Mouse (Mus musculus) mouse embryonic stem cell (cell line): ENCODE measurements around the gene Fbrsl1.

Experiments
- in situ Hi-C, 2 experiments: fragments of 300-500 bp; cut with MboI; formaldehyde crosslinking; loops; 1 replicate in 1 of 2; 3 replicates in 1 of 2; pipeline ENCODE4 v1.14.3; 2019 to 2020; ENCODE audit warnings: low sequenced_read_pairs in 2 of 2, low pct_unique_long_range_greater_than_20kb in 1 of 2, mixed read lengths in 1 of 2; ENCODE audit not compliant: unreplicated experiment in 1 of 2

The Fbrsl1 gene

DNA sequence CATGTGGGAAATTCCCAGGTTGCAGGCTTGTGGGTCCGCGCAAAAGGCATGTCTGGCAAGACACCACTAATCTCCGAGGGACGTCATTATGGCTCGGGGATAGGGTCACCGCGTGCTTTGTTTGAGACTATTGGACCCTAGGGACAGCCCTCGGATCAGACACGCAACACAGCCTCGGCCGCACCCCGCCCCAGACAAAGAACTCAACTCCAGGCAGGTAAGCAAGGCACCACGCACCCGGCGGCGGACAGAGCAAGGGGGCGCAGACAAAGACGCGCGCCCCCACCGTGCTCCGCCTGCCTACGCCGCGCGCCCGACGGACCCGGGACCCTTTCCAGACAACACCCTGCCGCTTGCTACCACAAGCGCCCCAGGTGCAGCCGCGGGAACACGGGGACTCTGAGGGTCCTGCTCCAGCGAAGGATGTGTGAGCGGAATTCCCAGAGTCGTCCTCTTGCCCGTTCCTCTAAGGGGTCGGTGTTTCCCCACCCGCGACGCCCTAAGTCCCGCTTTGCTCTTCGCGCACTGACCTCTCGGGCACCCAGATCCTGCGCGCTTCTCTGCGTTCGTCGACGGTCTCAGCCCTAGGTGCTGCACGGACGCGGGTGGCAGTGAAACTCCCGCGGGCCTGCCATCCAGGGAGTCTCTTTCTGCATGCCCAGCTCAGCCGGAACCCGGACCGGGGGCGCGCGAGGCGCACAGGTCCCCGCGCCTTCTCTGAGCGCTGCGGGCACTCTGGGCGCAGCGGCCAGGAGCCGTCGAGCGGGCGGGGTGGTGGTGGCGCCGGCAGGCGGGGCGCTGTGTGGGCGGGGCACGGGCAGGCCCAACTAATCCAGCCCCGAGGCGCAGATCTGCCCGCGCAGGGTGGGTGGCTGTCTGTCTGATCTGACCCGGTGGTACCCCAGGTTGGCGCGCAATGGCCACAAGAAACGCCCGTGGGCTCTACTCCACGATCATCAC is 61.7 kb downstream of the Fbrsl1 start:
- in situ Hi-C loops: no loop called here

DNA sequence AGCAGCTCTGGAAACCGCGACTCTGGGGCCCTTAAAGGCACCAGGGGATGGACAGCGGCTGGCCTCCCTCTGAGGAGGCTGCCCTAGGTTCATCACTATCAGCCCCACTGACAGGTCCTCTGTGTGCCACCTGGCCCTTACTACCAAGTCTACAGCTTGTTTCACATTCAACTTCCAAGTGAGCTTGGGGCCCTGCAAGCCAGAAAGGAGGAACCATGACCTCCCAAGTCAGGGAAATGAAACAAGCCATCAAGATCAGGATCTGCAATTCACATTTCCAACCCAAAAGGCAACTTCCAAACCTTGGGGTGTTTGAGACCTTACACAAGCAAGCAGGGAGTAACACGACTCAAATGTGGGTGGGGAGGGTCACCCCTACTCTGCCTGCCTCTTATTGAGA is 63.0 kb downstream of the Fbrsl1 start:
- in situ Hi-C loops: no loop called here

DNA sequence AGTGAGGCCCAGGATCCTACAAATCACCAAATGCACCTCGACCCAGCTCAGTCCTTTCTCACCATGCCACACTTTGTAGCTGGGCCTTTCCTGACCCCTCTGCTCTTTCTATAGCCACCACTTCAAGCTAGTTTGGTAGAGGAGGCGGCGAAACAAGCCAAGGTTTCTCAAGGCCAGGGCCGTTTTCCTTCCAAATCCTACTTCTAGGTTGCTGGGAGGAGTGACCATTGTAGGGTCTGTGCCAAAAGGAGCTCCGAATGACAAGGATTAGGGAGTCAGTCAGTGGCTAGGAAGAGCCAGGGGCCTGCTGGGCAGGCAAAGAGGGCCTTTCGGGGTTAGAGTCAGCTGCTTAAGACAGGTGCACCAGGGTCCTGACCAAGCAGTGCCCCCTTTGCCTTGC is 63.8 kb downstream of the Fbrsl1 start:
- in situ Hi-C loops: no loop called here

DNA sequence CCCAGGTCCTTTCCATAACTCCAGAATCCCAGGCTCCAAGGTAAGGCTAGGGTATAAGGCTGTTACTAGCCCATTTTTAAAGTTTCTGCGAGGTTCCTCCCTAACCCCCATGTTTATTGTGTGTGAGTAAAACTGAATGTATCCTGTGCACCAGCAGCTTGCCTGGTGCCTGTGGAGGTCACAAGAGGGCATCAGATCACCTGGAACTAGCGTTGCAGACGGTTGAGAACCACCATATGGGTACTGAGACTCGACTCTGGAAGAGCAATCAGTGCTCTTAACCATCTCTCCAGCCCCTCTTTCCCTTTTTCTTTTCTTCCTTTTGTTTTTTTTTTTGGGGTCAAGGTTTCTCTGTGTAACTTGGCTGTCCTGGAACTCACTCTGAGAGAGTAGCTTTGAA is 68.5 kb downstream of the Fbrsl1 start:
- in situ Hi-C loops: no loop called here

DNA sequence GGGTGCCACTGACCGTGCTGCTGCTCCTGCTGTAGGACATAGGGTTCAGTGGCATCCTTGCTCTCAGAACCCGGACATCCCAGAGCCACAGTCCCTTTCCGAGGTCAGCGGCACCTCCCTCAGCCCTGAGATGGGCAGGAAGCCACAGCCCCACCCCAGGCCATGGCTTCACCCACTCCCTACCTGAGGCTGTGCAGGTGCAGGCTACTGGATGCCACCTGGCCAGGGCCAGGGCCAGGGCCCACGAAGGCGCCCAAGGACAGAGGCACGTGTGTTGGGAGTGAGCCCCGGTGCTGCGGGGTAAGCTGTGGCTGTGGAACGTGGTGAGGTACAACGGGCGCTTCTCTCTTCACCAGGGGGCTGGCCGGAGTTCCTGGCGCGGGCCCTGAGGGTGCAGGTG is 69.2 kb downstream of the Fbrsl1 start:
- in situ Hi-C loops: no loop called here

- in situ Hi-C loops: no loop called here
These were observed 70.1 kb downstream of the Fbrsl1 start for GRCm38 (mm10) chr5:110378181-110378583.

DNA sequence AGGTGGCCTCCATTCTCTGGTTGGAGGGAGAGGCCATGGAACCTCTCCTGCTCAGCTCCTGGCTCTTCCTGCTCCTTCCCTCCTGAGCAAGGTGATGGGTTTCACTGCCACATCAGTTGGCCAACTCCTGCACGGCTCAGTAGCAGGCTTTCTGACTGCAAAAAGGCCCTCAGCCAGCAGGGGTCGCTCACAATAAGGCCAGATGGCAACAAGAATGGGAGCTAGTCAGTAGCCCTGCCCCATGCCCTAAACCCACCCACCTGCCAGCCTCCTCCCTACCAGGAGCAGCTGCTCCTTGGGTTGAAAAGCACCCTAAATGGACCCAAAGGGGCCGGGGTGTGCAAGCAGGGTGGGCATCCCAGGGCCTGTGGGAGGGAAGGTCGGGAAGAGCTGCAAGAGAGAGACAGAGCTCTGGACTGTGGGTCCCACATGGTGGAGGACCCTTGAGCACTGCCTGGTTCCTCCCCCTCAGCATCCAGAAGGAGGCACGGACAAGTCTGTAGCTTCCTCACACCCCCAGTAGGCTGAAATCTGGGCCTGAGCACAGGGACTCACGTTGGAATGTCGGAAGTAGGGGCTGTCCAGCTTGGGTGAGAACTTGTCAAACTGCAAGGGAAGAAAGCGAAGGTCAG is 71.4 kb downstream of the Fbrsl1 start:
- in situ Hi-C loops: no loop called here

- in situ Hi-C loops: loop anchor here in 1 of 2 experiments (25.0 kb wide), 1 partner anchor 148 kb away; no protein-coding TSS in a partner anchor
These were observed 84.3 kb downstream of the Fbrsl1 start for GRCm38 (mm10) chr5:110363822-110364545.

DNA sequence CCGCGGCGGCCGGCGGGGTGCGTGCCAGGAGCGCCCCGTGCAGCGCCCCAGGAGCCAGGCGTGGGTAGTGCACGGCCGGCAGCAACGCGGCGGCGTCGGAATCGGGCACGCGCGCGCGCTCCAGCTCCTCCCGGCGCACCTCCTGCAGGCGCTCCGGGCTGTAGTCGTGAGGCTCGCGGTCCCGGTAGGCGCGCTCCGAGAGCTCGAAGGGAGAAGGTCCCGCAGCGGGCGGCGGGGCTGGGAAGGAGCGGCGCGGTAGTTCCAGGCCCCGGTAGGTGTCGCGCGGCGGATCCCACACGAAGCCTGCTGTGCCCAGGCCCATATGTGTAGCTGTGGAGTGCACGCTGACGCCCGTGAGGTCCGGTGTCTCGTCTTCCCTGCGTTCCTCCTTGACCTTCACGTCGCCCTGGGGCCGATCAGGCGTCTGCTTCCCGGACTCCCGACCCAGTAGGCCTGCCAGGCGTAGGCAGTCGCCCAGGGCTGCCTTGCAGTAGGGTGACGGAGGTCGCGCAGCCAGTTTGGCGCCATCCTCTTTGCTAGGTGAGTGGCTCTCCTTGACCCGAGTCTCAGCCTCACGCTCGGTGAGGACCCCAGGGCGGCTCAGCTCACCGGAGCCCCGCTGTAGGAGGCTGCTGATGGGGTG is 85.0 kb downstream of the Fbrsl1 start:
- in situ Hi-C loops: loop anchor here in 1 of 2 experiments (25.0 kb wide), 1 partner anchor 149 kb away; no protein-coding TSS in a partner anchor

GRCm38 (mm10) chr5:110362813-110363178 is 85.5 kb downstream of the Fbrsl1 start:
- in situ Hi-C loops: loop anchor here in 1 of 2 experiments (25.0 kb wide), 1 partner anchor 150 kb away; no protein-coding TSS in a partner anchor

- in situ Hi-C loops: loop anchor here in 1 of 2 experiments (25.0 kb wide), 1 partner anchor 151 kb away; no protein-coding TSS in a partner anchor
These were observed 86.8 kb downstream of the Fbrsl1 start for GRCm38 (mm10) chr5:110361465-110361864.

DNA sequence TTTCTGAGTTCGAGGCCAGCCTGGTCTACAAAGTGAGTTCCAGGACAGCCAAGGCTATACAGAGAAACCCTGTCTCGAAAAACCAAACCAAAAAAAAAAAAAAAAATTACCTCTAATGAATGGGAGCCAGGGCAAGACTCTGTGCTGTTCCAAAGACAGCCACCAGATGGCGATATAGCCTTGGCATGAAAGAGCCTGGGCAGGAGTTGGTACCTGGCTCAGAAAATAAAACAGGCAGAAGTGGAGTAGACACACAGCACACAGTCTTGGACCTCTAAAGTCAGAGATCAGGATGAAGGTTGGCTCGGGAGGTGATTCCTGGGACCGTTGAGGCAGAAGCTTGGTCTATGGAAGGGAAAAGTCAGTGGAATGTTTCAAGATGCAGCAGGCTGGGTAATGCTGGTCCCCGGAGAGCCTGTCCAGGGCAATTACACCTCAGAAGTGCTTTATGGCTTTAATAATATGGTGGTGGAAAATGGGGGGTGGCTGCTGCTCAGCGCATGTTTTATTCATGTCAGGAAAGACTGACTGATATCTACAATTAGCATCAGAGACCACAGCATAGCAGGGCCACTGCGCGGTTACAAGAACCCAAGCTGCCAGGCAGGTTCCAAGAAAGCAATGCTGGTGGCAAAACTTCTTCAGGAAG is 90.6 kb downstream of the Fbrsl1 start:
- in situ Hi-C loops: loop anchor here (5.0 to 25.0 kb wide), 2 partner anchors 155 to 280 kb away; no protein-coding TSS in a partner anchor

GRCm38 (mm10) chr5:110354716-110355115 is 93.6 kb downstream of the Fbrsl1 start:
- in situ Hi-C loops: loop anchor here (5.0 to 25.0 kb wide), 3 partner anchors 158 to 283 kb away; no protein-coding TSS in a partner anchor

DNA sequence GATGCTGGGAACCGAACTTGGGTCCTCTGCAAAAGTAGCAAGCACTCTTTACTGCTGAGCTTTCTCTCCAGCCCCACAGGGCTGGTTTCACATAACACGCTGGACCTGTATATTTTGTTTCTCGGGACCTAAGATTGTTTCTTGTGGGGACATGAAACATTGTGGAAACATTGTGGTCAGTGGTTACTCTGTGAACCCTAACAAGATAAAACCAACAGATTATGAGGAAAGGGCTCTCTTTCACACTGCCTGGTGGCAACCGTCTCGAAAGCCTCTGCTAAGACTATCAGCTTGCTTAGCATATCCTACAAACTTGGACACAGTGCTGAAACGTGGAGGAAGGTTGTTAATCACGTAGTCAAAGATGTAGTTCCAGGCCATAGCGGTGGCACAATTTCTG is 101.3 kb downstream of the Fbrsl1 start:
- in situ Hi-C loops: no loop called here

GRCm38 (mm10) chr5:110345553-110345952 is 102.8 kb downstream of the Fbrsl1 start:
- in situ Hi-C loops: no loop called here

DNA sequence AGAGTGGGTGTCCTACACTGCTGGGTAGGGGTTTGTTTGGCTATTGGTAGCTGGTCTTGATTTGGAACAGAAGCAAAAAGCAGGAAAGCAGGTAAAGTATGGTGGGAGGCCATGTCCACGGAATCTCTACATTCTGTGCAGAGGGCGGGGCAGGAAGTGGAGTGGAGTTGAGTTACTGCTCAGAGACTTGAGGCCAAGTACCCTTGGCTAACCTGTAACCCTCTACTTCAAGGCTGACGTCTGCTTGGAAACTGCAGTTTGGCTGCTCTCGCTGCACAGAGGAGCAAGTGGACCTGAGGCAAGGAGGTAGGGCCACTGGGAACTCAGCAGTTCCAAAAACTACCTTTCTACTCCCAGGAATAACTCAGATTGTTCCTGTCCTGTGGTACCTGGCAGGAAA is 103.8 kb downstream of the Fbrsl1 start, which contains the start of gene Lrcol1:
Gene Lrcol1, plus strand, starts transcription at position 207 of the 400 bp plus-strand sequence.
- in situ Hi-C loops: no loop called here

DNA sequence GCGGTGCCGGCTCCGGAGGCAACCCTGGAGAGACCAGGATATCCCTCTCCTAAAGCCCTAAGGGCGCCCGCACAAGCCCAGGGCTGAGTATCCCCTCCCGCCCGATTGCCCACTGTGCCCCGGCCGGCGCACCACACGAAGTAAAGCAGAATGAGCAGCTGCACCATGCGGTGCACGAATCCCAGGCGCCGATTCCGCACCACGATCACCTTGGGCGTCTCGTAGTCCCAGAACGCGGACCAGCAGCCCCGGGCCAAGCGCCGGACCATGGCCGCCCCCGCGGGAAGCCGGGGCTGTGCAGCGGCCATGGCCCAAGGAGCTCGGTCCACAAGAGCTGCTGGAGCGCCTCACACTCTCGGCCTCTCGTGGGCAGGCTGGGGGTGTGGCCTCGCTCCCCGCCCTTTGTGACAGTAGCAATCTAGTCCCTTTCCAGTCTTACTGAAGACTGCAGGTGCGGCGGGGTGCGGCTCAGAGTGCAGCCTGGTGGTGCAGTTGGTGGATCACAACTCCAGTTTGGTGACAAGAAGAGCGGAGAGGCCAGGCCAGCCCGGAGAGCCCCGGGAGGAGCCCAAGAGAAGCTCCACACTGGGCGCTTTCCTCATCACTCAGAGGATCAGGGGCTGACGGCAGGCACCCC is 105.5 kb downstream of the Fbrsl1 start, which contains the start of gene P2rx2:
Gene P2rx2, minus strand, starts transcription at position 565 of the 637 bp plus-strand sequence.
- in situ Hi-C loops: no loop called here
